Mouse (Mus musculus): ENCODE data around the gene Gm21972.
A peak's percentile ranks its signal among the peaks of the same experiment; 100 is the strongest.

The Gm21972 gene

GRCm38 (mm10) chr1:86133337-86133736 is at the start of gene Gm21972:
Gene Gm21972, plus strand, starts transcription at chr1:86133637.
- DNase-seq (ENCODE audit: low spot score), result no peak

- peak; percentile 14 for DNase-seq (ENCODE audit: low spot score)
Measured at GRCm38 (mm10) chr1:86094413-86094812, 39.0 kb upstream of the Gm21972 start.

GRCm38 (mm10) chr1:86105054-86105453 is 28.4 kb upstream of the Gm21972 start:
- no peak for DNase-seq (ENCODE audit: low spot score)

DNA sequence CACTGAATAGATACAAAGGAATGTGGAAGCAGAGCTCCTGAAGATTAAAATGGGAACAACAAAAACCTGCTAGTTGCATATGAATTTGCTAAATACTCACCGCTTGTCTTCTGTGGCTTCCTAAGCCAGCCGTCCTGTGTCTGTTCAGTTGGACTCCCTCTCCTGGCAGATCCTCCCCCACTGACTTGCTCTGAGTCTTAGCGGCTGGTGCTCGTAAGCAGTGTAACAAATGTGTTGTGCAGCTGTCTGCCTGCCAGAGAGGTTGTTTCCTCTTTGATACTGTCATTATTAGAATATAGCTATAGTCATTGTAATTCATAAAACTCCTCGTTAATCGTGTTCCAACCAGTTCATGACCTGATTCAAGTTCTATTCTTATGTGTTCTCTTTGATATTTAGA is 21.7 kb upstream of the Gm21972 start, which contains the start of gene Htr2b:
Gene Htr2b (minus strand): TSS at position 192 of the 400 bp plus-strand sequence.
- DNase-seq (ENCODE audit: low spot score), result no peak

DNA sequence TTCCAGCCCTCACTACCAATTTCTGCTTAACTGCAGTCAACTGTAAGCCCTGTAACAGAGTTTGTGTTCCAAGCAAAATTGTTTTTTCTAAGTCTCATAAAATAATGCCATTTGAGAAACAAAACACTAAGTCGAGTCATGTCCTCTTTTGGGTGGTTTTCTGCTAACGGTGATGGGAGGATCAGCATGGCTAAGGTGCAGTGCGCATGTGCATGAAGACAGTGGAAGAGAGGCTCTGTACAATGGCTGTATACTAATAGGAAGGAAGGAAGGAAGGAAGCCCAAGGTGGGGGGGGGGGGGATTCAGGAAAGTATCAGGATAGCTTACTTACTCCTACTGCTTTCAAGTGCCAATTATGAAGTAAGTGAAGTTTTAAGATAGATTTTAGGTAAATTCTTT is 19.3 kb upstream of the Gm21972 start:
- DNase-seq (ENCODE audit: low spot score), result no peak

- no peak for DNase-seq (ENCODE audit: low spot score)
Measured at GRCm38 (mm10) chr1:86119549-86119948, 13.9 kb upstream of the Gm21972 start.

GRCm38 (mm10) chr1:86126036-86126435 is 7.4 kb upstream of the Gm21972 start:
- DNase-seq (ENCODE audit: low spot score), result peak; percentile 30

DNA sequence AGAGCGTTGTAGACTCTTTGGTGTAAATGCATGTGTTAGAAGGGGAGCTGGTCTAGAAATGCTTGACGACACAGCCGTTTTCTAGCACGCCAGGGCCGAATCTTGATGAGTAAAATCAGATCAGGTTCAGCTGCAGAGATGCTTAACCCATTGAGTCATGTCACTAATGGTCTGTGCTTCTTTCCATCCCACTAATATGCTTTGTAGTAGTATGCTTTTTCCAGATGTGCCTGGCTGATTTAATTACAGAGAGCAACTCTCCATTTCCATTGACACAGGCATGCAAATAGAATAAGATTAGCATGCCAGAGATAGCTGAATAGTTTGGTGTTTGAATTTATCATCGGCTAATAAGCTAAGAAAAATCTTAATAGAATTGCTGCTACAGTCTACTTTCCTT is 1.9 kb downstream of the Gm21972 start:
- DNase-seq (ENCODE audit: low spot score), result peak; percentile 76

- DNase-seq (ENCODE audit: low spot score), result no peak
Measured at GRCm38 (mm10) chr1:86141081-86141480, 7.6 kb downstream of the Gm21972 start.

- DNase-seq (ENCODE audit: low spot score), result no peak
Measured at GRCm38 (mm10) chr1:86143165-86143564, 9.7 kb downstream of the Gm21972 start.

- no peak for DNase-seq (ENCODE audit: low spot score)
Measured at GRCm38 (mm10) chr1:86144001-86144944, 10.8 kb downstream of the Gm21972 start.

GRCm38 (mm10) chr1:86146293-86146692 is 12.9 kb downstream of the Gm21972 start:
- DNase-seq (ENCODE audit: low spot score), result peak; percentile 66

- peak; percentile 46 for DNase-seq (ENCODE audit: low spot score)
Measured at GRCm38 (mm10) chr1:86147557-86147956, 14.1 kb downstream of the Gm21972 start.

GRCm38 (mm10) chr1:86148161-86148560 is 14.7 kb downstream of the Gm21972 start:
- peak; percentile 74 for DNase-seq (ENCODE audit: low spot score)

GRCm38 (mm10) chr1:86150929-86151328 is 17.5 kb downstream of the Gm21972 start:
- DNase-seq (ENCODE audit: low spot score), result no peak

- DNase-seq (ENCODE audit: low spot score), result no peak
Measured at GRCm38 (mm10) chr1:86151376-86151775, 17.9 kb downstream of the Gm21972 start.

DNA sequence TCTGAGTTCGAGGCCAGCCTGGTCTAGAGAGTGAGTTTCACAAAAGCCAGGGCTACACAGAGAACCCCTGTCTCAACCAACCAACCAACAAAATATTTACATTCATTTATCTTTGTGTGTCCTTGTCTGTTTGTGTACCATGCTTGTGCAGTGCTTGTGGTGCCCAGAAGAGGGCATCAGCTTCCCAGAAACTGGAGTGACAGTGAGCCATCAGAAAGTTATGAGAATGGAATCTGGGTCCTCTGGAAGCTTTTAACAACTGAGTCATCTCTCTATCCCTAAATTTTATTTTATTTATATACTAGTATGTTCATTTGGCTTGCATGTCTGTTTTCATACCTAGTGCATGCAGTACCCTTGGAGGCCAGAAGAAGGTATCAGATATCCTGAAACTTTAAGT is 19.2 kb downstream of the Gm21972 start:
- no peak for DNase-seq (ENCODE audit: low spot score)

DNA sequence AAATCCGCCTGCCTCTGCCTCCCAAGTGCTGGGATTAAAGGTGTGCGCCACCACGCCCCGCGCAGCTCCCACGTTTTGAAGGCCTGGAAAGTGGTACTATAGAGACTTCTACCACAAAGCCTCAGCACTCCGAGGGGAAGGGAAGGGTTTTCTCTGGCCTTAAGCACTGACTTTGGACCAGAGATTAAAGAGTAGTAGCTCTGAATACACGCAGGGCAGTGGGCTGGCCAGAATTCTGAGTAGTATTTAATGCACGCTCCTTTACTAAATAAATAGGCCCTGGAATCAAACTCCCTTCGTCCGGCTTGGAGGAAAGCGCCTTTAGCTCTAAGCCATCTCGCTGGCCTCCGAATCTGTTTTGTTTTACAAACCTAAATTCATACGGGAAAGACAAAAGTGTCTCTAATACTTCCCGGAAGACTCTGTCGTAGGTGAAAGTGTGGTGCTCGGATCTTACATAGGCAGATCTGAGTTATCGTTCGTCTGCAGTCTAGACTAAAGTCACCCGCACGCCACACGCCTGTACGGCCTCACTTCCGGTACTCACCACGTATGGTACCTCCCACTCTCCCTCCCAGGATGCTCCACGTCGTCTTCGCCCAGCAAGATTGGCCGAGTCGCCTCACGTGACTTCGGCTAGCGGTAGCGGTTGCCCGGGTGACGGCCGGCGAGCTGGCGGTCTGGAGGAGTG is 20.8 kb downstream of the Gm21972 start, which contains the start of gene Armc9:
Gene Armc9 (plus strand): TSS at position 648 of the 691 bp plus-strand sequence.
- peak; percentile 96 for DNase-seq (ENCODE audit: low spot score)

- DNase-seq (ENCODE audit: low spot score), result no peak
Measured at GRCm38 (mm10) chr1:86154824-86155164, 21.4 kb downstream of the Gm21972 start.

- DNase-seq (ENCODE audit: low spot score), result no peak
Measured at GRCm38 (mm10) chr1:86156075-86156474, 22.6 kb downstream of the Gm21972 start.

DNA sequence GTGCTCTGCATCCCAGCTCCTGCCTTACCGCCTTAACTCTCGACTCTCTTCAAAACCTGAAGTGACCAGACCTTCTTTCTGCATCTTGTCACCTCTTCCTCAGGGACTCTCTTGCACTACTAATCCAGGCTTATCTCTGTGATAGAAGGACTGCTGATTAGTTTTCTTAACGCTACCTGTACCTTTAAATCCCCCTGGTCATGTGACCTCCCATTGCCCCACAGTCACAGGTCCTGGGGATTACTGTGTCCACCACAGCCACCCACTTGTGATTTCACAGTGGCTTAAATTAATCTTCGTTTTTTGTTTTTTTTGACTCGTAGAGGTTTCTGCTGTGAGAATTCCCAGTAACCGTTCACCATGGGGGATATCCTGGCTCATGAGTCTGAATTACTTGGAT is 23.2 kb downstream of the Gm21972 start:
- no peak for DNase-seq (ENCODE audit: low spot score)

- no peak for DNase-seq (ENCODE audit: low spot score)
Measured at GRCm38 (mm10) chr1:86160059-86160458, 26.6 kb downstream of the Gm21972 start.

- no peak for DNase-seq (ENCODE audit: low spot score)
Measured at GRCm38 (mm10) chr1:86160479-86160878, 27.0 kb downstream of the Gm21972 start.

Measured in MN1 (cell line).